Mouse (Mus musculus) MEL-GATA-1-ER (cell line): ENCODE measurements around the gene St3gal6.

Source experiments
- DNase-seq: peaks from one replicate; pipeline ENCODE4 v3.0.0-alpha.2; 2012; ENCODE audit warnings: low read depth; ENCODE audit errors: extremely low read depth

The St3gal6 gene

GRCm38 (mm10) chr16:58523972-58524850 is at the start of gene St3gal6:
St3gal6 (minus strand) TSS chr16:58524243.
- no peak for DNase-seq

DNA sequence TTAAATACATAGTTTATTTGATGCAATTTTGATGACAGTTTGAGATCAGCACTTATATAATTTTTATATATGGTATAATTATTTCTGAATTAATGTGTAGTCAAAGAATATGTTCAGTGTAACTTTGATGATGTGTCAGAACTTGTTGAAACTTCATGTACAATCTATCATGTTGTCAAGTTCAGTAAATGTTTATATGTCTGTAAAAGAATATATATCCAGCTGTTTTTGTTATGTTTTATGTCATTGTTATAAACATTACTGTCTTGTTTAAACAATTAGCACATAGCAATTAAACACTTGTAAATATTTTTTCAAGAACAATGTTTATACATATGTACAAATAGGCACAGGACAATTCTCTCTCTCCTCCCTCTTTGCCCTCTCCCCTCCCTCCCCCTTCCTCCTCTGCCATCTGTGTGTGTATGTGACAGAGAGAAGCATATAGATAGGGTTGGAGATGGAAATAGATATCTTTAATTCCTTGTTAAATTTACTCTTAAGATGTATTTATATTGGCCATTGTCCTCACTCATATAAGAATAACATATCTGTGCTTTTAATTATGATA is 46.7 kb upstream of the St3gal6 start:
- no peak for DNase-seq

GRCm38 (mm10) chr16:58561196-58561595 is 37.2 kb upstream of the St3gal6 start:
- no peak for DNase-seq

- DNase-seq: no peak
Measured at GRCm38 (mm10) chr16:58556067-58556830, 32.2 kb upstream of the St3gal6 start.

- DNase-seq: no peak
Measured at GRCm38 (mm10) chr16:58554673-58555072, 30.6 kb upstream of the St3gal6 start.

- no peak for DNase-seq
Measured at GRCm38 (mm10) chr16:58548042-58548441, 24.0 kb upstream of the St3gal6 start.

DNA sequence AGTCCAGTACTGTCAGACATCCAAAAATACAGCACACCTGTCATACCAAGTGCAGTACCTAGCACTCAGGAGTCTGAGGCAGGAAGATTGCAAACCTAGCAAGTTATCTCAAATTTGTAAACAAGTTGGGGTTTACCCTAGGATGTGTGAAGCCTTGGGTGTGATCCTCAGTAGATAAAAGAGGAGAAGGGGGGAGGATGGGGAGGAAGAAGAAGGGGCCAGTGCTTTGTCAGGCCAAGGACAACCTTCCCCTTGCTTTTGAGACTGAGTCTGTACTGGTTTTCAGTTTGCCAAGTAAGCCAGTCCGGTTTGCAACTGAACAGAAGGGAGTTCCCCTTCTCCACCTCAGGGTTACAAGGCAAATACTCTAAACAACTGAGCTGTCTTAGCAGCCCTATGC is 22.1 kb upstream of the St3gal6 start:
- no peak for DNase-seq

GRCm38 (mm10) chr16:58539490-58539889 is 15.4 kb upstream of the St3gal6 start:
- DNase-seq: no peak

GRCm38 (mm10) chr16:58539011-58539410 is 15.0 kb upstream of the St3gal6 start:
- DNase-seq: no peak

GRCm38 (mm10) chr16:58536076-58536475 is 12.0 kb upstream of the St3gal6 start:
- no peak for DNase-seq

GRCm38 (mm10) chr16:58535236-58535635 is 11.2 kb upstream of the St3gal6 start:
- DNase-seq: no peak

GRCm38 (mm10) chr16:58534245-58535142 is 10.5 kb upstream of the St3gal6 start:
- no peak for DNase-seq

DNA sequence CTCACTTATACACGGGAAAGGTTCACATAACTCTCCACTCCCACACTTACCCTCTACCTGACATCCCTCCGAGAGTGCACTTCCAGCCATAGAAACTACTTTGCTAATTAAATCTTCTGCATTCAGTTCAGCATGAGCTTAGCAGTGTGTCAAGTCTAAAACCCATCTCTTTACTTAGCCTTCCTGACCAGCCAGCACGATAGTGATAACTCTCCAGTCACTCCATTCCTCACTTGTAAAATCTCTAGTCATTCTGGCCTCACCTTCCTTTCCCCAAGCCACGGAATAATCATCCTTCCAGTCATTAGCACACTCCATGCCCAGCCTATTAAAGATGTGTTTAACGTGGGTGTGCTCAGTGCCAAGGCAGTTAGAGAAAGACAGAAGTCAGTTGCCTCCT is 9.7 kb upstream of the St3gal6 start:
- no peak for DNase-seq

GRCm38 (mm10) chr16:58533254-58533653 is 9.2 kb upstream of the St3gal6 start:
- no peak for DNase-seq

DNA sequence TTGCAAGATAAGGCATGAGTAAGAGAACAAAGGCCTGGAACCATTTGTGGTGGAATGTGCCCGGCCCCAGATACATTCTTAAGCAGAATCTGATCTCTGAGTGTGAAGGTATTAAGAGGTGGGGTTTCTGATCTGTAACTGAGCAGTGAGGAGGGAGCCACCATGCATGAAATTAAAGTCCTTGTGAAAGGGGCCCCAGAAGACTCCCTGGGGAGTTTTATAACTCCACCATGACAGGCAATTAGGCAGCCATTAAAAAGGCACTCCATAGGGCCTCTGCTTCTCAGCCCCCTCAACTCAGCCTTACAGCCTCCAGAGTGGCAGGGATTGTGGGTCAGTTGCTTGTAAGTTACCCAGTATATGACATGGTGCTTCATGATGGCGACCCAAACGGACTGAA is 8.5 kb upstream of the St3gal6 start:
- DNase-seq: no peak

- no peak for DNase-seq
Measured at GRCm38 (mm10) chr16:58527817-58528216, 3.8 kb upstream of the St3gal6 start.

DNA sequence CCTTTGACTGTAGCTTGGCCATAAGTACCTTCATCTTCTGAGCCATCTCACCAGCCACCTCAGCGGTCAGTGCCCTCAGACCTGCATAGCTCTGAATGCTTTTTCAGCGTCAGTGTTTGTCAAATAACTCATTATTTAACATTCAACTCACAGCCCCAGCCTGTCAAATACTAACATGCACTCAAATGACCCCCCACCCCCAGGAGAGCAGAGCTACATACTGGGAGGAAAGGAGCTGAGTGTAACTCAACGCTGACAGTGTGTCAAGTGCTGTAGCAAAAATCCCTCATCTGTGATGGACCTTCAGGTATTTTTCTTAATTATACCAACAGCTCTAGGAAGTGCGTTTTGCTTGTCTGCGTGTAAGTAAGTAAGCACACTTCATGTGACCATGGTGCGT is 2.7 kb upstream of the St3gal6 start:
- no peak for DNase-seq

DNA sequence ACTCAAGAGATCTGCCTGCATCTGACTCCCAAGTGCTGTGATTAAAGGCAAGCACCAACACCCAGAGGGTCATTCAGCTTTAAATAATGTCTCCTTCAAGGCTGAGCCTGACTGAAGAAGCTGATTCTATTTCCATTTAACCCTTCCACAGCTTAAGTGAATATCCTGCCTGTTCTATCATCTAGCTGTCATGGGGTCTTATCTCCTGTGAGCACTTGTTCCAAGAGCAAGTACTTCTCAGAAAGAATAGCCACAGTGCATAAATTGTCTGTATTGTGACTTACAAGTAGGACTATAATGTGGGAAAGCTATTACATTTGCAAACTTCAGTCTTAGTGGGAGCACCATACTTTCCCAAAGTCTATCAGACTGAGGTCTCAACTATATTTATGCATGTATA is 1.8 kb upstream of the St3gal6 start:
- peak; percentile 83 for DNase-seq

DNA sequence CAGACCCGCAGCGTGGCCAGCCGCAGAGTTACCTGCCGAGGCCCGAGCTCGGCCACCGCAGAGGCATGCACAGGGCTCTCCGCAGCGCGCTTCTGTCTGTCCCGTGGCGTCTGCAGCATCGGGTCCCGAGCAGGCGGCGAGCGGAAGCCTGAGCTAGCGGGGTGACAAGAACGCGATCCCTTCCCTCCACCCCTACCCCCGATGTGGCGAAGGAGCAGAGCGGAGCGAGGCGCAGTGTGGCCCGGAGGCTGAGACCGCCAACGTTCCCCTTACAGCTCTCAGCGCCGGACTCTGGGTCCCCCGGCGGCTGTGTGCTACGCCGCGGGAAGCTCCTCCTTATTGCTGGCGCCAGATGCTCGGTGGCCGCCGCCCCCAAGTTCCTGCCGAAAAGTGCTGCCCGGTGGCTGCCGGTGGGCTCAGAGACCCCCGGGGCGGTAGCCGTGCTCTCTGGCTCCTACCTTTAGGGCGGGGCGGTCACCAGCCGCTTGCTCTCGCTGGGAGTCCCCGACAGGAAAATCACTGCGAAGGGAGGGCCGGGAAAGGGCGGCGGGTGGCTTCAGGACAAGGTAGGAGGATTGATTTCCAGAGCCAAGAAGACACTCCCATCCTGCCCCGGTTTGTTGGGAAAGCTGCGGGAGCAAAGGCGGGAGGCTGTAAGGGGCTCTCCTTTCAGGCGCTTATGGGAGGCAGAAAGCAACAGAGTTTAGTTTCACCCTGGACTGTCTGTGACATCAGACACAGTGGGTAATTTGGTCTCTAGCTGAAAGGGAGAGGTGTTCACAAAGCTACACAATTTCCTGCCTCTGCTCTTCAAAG is 791 bp downstream of the St3gal6 start:
- no peak for DNase-seq

GRCm38 (mm10) chr16:58522677-58523043 is 1.4 kb downstream of the St3gal6 start:
- DNase-seq: no peak
